Mouse (Mus musculus): ENCODE data around the gene Ndufb7.

The Ndufb7 gene

DNA sequence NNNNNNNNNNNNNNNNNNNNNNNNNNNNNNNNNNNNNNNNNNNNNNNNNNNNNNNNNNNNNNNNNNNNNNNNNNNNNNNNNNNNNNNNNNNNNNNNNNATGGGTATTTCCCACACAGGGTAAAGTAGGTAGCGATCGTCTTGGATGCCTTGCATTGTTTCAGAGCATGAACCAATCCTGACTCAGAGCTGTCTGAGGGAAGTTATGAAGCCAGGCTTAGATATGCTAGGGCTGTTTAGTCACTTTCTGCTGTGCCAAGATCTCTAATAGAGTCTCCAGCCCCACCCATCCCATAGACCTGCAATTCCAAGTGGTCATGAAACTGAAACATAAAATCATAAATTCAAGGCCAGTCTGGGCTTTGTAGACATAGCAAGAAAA lies 36.2 kb downstream of the Ndufb7 start:
- no peak for DNase-seq (ENCODE audit: low spot score in 2 of 2)

DNA sequence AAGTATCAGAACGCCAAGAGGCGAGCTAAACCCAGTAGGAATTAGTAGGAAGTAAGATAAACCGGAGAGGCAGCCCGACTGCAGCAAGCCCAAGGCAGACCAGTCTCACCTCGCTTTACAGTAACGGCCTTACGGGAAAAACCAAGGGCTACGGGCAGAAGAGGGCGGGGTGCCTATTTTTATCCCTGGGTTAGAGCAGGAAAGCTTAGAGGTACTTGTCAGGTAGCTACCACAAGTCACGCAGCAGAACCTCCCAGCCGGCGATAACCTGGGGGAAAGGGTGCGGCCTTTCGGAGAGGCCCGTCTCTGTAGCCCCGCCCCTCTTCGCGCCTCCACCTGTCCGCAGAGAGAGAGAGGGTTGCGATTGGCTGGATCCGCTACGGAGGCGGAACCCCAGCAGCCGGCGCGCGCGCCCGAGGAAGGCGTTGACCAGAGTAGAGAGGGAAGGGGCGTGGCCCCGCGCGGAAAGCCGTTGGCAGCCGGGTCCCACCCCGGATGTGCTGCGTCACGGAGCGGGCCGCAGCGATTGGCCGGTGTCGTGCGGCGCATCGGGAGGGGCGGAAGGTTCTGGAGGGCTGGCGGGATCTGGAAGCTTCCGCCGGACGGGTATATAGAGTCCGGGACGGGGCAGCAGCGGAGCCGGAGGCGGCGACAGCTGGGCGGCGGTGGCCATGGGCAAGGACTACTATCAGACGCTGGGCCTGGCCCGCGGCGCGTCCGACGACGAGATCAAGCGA lies 41.4 kb downstream of the Ndufb7 start, which contains the start of the genes Tecr and Dnajb1:
Tecr (minus strand) TSS at position 311 of the 737 bp plus-strand sequence.
Dnajb1 (plus strand) TSS at position 533 of the 737 bp plus-strand sequence.
- DNase-seq (ENCODE audit: low spot score in 2 of 2), result peak; percentile 99 to 100

DNA sequence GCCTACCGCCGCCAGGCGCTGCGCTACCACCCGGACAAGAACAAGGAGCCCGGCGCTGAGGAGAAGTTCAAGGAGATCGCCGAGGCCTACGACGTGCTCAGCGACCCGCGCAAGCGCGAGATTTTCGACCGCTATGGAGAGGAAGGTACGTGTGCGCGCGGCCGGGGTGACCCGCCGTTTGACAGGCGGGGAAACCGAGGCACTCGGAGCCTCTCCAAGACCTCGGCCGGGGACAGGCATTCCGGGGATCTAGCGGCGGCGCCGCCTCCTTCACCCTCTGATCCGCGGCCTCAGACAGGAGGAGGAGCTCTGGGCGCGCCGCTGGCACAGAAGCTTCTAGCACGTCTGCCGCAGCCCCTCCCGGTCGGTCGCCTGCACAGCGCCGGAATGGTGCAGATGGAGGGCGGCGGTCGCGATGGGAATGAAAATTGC lies 41.9 kb downstream of the Ndufb7 start:
- peak; percentile 69 to 76 for DNase-seq (ENCODE audit: low spot score in 2 of 2)

DNA sequence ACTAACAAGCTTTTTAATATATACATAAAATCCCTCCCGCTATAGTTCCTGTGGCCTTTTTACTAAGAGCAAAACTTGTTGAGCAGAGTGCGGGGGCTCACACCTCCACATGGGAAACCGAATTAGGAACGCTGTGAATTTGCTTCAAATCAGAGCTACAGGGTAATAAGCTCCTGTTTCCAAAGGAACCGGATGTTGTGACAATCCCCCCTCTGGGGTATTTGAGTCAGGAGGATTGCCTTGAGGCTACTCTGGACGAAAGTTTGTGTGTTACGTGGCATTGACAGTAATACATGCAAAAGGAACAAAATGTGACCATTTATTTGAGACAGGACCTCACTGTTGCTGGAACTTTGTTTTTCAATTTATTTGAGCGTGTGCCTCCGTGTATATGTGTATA lies 42.6 kb downstream of the Ndufb7 start:
- DNase-seq (ENCODE audit: low spot score in 2 of 2), result no peak

DNA sequence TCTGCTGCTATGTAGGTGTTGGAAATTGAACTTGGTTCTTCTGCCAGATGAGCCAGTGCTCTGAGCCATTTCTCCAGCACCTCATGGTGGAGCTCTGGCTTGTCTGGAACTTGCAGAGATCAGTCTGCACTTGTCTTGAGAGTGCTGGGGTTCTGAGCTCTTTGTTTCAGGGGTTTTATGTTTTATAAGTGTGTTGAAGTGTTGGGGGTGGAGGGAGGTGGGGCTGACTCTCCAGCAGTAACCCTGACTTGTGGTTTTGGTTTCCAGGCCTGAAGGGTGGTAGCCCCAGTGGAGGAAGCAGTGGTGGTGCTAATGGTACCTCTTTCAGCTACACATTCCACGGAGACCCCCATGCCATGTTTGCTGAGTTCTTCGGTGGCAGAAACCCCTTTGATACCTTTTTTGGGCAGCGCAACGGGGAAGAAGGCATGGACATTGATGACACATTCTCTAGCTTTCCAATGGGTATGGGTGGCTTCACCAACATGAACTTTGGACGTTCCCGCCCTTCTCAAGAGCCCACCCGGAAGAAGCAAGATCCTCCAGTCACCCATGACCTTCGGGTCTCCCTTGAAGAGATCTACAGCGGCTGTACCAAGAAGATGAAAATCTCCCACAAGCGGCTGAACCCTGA lies 43.2 kb downstream of the Ndufb7 start:
- no peak for DNase-seq (ENCODE audit: low spot score in 2 of 2)

DNA sequence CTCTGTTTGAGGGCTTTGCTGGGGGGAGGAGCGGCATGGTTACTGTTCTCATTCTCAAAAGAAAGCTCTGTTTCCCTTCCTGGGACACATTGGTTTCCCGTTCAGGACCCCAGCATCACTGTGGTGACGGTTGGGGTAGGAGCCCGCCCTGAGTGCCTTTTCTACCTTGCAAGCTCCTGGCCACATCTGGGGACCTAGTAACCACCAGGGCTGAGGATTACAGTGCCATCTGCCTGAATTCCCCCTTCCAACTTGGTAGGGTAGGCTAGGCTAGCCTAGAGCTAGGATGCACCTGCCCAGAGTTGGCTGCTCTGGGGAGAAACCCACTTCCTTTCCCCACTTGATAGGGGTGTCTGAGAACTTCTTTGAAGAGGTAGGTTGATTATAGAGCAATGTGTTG lies 45.5 kb downstream of the Ndufb7 start:
- no peak for DNase-seq (ENCODE audit: low spot score in 2 of 2)

DNA sequence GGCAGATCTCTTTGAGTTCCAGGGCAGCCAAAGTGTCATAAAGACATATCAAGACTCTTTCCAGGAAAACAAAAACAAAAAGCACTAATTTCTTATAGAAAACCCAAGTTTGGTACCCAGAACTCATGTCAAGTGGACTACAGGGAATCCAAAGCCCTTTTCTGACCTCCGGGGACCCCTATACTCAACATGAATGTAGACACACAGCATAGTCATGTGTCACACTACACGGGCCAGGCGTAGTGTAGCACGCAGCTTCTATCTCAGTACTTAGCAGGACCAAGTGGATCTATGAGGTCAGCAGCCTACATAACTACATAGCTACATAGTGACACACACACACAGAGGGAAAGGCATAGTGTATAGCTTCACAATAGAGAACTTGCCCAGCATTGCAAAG lies 47.2 kb downstream of the Ndufb7 start:
- DNase-seq (ENCODE audit: low spot score in 2 of 2), result no peak

DNA sequence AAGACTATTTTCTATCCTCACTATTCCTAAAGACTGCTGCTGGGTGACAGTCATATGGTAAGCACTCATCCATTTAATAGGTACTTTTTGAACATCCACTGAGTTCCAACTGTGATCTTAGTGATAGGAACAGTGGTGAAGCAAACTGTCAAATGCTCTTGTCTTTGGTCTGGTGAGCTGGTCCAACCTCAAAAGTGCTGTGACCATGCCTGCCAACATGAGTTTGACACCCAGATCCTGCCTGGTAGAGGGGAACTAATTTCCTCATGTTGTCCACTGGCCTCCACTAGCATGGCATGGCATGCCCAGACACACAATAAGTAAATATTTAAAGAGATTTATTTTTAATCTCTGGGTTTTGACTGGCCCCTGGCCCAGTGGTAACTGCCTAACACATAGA lies 50.2 kb downstream of the Ndufb7 start:
- DNase-seq (ENCODE audit: low spot score in 2 of 2), result no peak

DNA sequence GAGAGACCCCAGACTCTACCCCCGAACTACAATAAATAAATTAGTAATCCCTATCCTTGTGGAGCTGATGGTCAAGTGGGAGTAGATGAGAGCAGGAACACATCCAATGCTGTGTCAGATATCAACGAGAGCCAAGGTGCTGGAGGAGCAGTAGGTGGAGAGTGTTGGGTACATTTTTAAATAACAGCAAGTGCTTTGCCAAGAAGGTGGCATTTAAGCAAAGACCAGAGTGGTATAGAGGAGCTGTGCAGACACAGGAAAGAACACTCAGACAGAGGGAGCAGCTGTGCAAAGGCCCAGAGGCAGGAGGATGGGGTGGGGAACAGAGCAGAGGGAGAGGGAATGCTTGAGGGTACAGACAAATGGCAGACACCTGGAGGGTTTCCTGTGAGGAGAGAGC lies 50.6 kb downstream of the Ndufb7 start:
- no peak for DNase-seq (ENCODE audit: low spot score in 2 of 2)

DNA sequence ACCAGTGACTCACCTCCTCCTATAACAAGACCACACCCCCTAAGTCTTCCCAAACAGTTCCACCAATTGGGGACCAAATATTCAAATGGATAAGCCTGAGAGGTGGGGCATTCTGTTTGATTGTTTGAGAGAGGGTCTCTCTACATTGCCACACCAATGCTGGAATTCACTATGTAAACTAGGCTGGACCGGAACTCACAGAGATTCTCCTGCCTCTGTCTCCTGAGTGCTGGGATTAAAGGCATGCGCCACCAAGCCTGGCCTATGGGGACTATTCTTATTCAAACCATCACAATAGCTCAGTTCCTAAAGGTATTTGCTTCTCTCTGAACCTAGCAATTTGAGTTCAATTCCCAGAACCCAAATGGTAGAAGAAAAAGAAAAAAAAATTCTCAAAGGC lies 52.1 kb downstream of the Ndufb7 start:
- no peak for DNase-seq (ENCODE audit: low spot score in 2 of 2)

DNA sequence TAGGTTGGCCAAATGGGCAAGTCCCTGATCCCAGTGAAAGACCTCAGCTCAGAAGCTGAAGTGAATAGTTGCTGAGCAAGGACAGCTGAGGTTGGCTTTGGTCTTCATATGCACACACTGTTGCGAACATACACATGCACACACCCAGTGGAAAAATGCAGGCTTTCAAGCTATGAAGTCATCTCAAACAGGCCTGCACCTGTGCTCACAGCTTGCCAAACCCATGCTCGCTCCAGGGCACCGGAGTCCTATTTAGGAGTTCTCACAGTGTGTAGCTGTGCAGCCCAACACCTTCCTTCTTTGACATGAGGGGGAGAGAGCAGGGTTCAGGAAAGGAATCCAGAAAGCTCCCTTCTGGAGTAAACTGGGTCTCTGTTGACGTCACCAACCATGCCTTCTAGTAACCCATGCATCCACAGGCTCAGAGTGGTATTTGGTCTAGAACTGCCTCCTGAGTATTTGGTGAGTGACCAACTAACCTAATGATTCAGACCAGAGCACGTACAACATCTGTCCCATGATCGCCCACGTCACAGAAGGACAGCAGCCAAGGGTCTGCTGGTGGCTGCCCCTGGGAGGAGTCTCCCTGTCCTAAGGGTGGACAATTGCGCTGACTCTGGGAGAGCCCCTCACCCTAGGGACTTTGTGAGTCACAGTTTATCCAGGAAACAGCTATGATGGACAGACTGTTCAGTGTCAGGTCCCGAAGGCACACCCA lies 53.3 kb downstream of the Ndufb7 start:
- no peak for DNase-seq (ENCODE audit: low spot score in 2 of 2)
